Mouse (Mus musculus): Measurements from ENCODE around the gene Lpar3. TPM values are rescaled to one million over a fixed set of nuclear protein-coding genes. Genes with fewer than 3 reads are reported as not detected.

Gene Lpar3
- total and polyA plus RNA-seq, 3 experiments, result 0.10 to 0.68 (median 0.32) TPM

DNA sequence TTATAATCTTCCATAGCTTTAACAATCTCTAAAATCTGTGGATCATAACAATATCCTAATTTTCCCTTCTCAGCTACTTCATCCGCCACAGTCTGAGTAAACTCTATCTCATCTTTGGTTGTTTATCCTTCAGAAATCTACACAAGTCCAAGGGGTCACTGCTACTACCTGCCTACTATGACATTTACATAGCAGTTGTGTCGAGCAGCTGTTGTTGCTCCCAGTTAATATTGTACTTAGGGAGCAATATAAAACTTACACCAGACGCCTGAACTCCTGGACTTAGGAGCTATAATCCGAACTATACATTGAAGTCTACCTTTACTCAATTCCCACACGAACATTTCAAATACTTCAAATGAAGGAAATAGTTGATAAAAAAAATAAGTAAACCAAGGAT, 71.8 kb downstream of the Lpar3 start:
- 82% methylated on average over 5 of the region's 5 CpGs for WGBS
- Histone ChIP-seq H3K9ac (ENCODE audit: low read depth, low read length) (no peak overlapping the region), H3K27me3 (ENCODE audit: control insufficient read depth, insufficient read depth, low read length) (no peaks in the 10 kb centered on the region), H3K27ac (no peak overlapping the region), H3K36me3 (ENCODE audit: control insufficient read depth, insufficient read depth, low read length) (no peaks in the 10 kb centered on the region), H3K4me3 (no peak overlapping the region), H3K79me2 (replicated peaks; ENCODE audit: control insufficient read depth, insufficient read depth, low read length) (no peaks in the 10 kb centered on the region), H3K4me1 (ENCODE audit: control insufficient read depth, insufficient read depth, low read length) (no peaks in the 10 kb centered on the region)
- DNase-seq, result no peak
- intact Hi-C loops (cut with DNase I), result no loop called here
- no peak for TF ChIP-seq EP300 (IDR thresholded peaks at IDR 0.05; ENCODE audit: insufficient read depth, low read depth, low read length)
- TF ChIP-seq POLR2A (IDR thresholded peaks at IDR 0.05; ENCODE audit: insufficient read depth, low read depth, low read length), result no peak

DNA sequence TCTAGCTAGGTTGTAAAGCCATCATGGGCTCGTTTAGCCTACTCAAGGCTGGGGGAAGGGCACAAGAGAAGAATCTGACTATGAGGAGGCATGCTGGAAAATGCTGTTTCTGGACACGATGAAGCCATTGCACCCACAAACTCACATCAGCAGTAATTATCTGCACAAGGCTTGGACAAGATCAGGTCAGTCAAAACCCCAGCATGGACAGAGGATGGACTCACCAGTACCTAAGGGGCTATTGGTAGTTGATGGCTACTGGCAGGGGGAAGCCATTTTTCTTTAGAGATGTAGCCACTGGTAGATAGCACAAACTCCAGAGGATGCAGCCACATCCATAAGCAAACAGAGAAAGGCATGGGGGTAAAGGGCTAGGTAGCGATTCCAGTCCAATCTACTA, 81.7 kb downstream of the Lpar3 start:
- WGBS, result 82% methylated on average over 3 of the region's 3 CpGs
- H3K4me1 ChIP-seq (ENCODE audit: control insufficient read depth, insufficient read depth, low read length), result no peaks in the 10 kb centered on the region
- H3K27me3 ChIP-seq (ENCODE audit: control insufficient read depth, insufficient read depth, low read length), result no peaks in the 10 kb centered on the region
- intact Hi-C loops (cut with DNase I), result no loop called here
- no peak overlapping the region for H3K27ac ChIP-seq
- no peak overlapping the region for H3K4me3 ChIP-seq
- H3K79me2 ChIP-seq (replicated peaks; ENCODE audit: control insufficient read depth, insufficient read depth, low read length), result no peaks in the 10 kb centered on the region
- no peak for DNase-seq
- TF ChIP-seq CTCF (IDR thresholded peaks at IDR 0.05), result no peak
- no peak for TF ChIP-seq EP300 (IDR thresholded peaks at IDR 0.05; ENCODE audit: insufficient read depth, low read depth, low read length)
- no peak for TF ChIP-seq POLR2A (IDR thresholded peaks at IDR 0.05; ENCODE audit: insufficient read depth, low read depth, low read length)
- H3K9ac ChIP-seq (ENCODE audit: low read depth, low read length), result no peak overlapping the region
- no peaks in the 10 kb centered on the region for H3K36me3 ChIP-seq (ENCODE audit: control insufficient read depth, insufficient read depth, low read length)

DNA sequence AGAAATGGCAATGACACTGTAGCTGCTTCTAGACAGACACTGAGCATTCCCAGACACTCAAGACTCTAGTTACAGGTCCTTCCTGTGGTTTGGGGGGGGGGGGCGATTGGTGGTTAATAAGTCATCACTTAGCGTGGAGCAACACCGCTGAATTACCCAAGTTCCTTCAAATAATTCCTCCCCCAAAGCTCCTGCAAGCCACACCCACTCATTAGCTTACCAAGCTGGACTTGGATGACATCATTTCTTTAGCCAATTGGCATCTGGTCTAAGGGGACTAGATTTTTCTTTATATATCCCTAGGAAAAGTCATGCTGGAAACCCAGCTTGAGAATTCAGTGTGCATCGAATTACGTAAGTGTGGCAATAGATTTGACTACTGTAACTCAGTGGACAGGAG, 82.4 kb downstream of the Lpar3 start:
- Histone ChIP-seq H3K4me3 (no peak overlapping the region), H3K27ac (no peak overlapping the region), H3K4me1 (ENCODE audit: control insufficient read depth, insufficient read depth, low read length) (no peaks in the 10 kb centered on the region), H3K79me2 (replicated peaks; ENCODE audit: control insufficient read depth, insufficient read depth, low read length) (no peaks in the 10 kb centered on the region), H3K27me3 (ENCODE audit: control insufficient read depth, insufficient read depth, low read length) (no peaks in the 10 kb centered on the region), H3K36me3 (ENCODE audit: control insufficient read depth, insufficient read depth, low read length) (no peaks in the 10 kb centered on the region), H3K9ac (ENCODE audit: low read depth, low read length) (no peak overlapping the region)
- intact Hi-C loops (cut with DNase I), result no loop called here
- 79% methylated on average over 5 of the region's 5 CpGs for WGBS
- DNase-seq, result no peak
- TF ChIP-seq EP300 (IDR thresholded peaks at IDR 0.05; ENCODE audit: insufficient read depth, low read depth, low read length) (no peak), CTCF (IDR thresholded peaks at IDR 0.05) (no peak), POLR2A (IDR thresholded peaks at IDR 0.05; ENCODE audit: insufficient read depth, low read depth, low read length) (no peak)

DNA sequence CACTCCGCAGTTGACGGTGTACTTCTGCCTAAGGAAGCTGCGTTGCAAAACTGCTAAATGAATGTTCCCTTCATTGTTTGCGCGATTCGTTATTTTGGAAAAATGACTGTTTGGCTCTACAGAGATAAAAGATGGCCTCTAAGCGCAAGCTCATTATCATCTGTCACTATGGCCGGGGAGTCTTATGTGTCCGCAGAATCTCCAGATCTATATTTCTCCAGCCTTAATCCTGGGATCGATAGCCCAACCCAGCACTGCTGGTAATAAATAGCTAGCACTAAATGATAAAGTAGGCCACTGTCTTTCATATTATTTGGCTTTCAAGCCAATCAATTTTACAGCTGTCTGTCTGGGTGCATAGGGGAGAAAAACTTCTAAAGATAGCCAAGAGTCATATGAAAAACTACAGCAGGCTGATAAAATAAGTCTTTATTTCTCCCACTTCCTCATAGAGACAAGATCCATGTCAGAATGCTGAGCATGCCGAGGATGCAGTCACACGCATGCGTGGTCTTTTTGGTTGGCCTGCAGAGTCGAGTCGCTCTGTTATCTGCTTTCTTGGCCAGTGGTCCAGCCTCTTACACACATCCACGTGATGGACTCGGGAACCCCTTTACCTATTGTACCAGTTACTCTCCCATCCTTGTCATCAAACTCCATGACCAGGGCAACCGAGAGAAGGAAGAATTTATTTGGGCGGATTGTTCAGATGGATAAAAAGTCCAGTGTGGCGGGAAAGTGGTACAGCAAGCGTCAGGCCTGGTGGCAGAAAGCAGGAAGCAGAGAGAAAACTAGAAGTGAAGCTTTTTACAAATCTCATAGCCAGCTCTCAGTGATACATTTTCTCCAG, 84.0 kb downstream of the Lpar3 start:
- Histone ChIP-seq H3K27me3 (ENCODE audit: control insufficient read depth, insufficient read depth, low read length) (no peaks in the 10 kb centered on the region), H3K79me2 (replicated peaks; ENCODE audit: control insufficient read depth, insufficient read depth, low read length) (no peaks in the 10 kb centered on the region), H3K4me3 (no peak overlapping the region), H3K27ac (no peak overlapping the region), H3K9ac (ENCODE audit: low read depth, low read length) (no peak overlapping the region), H3K4me1 (ENCODE audit: control insufficient read depth, insufficient read depth, low read length) (no peaks in the 10 kb centered on the region), H3K36me3 (ENCODE audit: control insufficient read depth, insufficient read depth, low read length) (no peaks in the 10 kb centered on the region)
- TF ChIP-seq POLR2A (IDR thresholded peaks at IDR 0.05; ENCODE audit: insufficient read depth, low read depth, low read length), result no peak
- no peak for TF ChIP-seq CTCF (IDR thresholded peaks at IDR 0.05)
- no peak for TF ChIP-seq EP300 (IDR thresholded peaks at IDR 0.05; ENCODE audit: insufficient read depth, low read depth, low read length)
- DNase-seq, result no peak
- 73% methylated on average over 21 of the region's 21 CpGs for WGBS
- intact Hi-C loops (cut with DNase I), result no loop called here

DNA sequence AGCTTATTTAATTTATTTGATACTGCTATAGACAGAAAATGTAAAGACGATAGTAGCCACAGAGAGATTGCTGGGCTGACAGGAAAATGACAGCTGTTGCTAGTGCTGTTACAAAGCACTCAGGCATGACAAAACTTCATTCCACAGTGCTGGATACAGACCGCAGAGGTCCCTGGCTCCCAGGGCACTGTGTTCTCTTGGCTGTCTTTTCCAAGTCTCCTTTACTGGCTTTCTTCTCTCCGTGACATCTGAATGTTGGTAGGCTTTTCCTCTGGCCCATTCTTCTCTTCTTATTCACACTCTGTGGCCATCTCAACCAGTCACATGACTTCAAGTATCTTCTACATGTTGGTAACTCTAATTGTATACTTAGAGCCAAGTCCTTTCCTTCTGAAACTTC, 86.6 kb downstream of the Lpar3 start:
- intact Hi-C loops (cut with DNase I), result no loop called here

DNA sequence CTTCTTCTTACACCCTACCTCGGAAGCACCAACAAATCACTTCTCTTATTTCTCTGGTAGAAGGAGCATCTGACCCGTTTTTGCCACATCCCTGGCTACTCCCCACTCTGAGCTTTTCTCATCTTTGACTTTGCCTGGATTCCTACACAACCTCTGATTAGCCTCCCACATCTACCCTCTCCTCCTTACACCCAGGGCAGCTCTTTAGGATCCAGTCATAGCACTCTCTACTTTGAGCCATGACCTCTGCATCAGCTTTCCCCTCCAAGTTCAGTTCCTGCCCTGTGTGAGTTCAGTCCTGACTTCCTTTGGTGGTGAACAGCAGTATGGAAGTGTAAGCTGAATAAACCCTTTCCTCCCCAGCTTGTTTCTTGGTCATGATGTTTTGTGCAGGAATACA, 87.1 kb downstream of the Lpar3 start:
- H3K27ac ChIP-seq, result no peak overlapping the region
- no peaks in the 10 kb centered on the region for H3K4me1 ChIP-seq (ENCODE audit: control insufficient read depth, insufficient read depth, low read length)
- H3K36me3 ChIP-seq (ENCODE audit: control insufficient read depth, insufficient read depth, low read length), result no peaks in the 10 kb centered on the region
- H3K27me3 ChIP-seq (ENCODE audit: control insufficient read depth, insufficient read depth, low read length), result no peaks in the 10 kb centered on the region
- intact Hi-C loops (cut with DNase I), result no loop called here
- TF ChIP-seq EP300 (IDR thresholded peaks at IDR 0.05; ENCODE audit: insufficient read depth, low read depth, low read length) (no peak), POLR2A (IDR thresholded peaks at IDR 0.05; ENCODE audit: insufficient read depth, low read depth, low read length) (no peak), CTCF (IDR thresholded peaks at IDR 0.05) (no peak)
- no peak overlapping the region for H3K9ac ChIP-seq (ENCODE audit: low read depth, low read length)
- H3K79me2 ChIP-seq (replicated peaks; ENCODE audit: control insufficient read depth, insufficient read depth, low read length), result no peaks in the 10 kb centered on the region
- no peak for DNase-seq
- no peak overlapping the region for H3K4me3 ChIP-seq
- 71% methylated on average over 2 of the region's 2 CpGs for WGBS

More for the DNA sequence above, 86.6 kb downstream of the Lpar3 start:
- no peak overlapping the region for H3K9ac ChIP-seq (ENCODE audit: low read depth, low read length)
- H3K79me2 ChIP-seq (replicated peaks; ENCODE audit: control insufficient read depth, insufficient read depth, low read length), result no peaks in the 10 kb centered on the region
- DNase-seq, result no peak
- no peaks in the 10 kb centered on the region for H3K4me1 ChIP-seq (ENCODE audit: control insufficient read depth, insufficient read depth, low read length)
- no peak overlapping the region for H3K4me3 ChIP-seq
- H3K27me3 ChIP-seq (ENCODE audit: control insufficient read depth, insufficient read depth, low read length), result no peaks in the 10 kb centered on the region
- no peak overlapping the region for H3K27ac ChIP-seq
- no peaks in the 10 kb centered on the region for H3K36me3 ChIP-seq (ENCODE audit: control insufficient read depth, insufficient read depth, low read length)
- TF ChIP-seq EP300 (IDR thresholded peaks at IDR 0.05; ENCODE audit: insufficient read depth, low read depth, low read length) (no peak), POLR2A (IDR thresholded peaks at IDR 0.05; ENCODE audit: insufficient read depth, low read depth, low read length) (no peak), CTCF (IDR thresholded peaks at IDR 0.05) (no peak)
- 53% methylated on average over 3 of the region's 3 CpGs for WGBS

Measured in heart, adult 2 months (tissue).